Mouse (Mus musculus) ES-Bruce4 (cell line): ENCODE data around the gene Gm17651. TPM values are rescaled to one million over a fixed set of nuclear protein-coding genes. Genes with fewer than 3 reads are reported as not detected.

Experiments
- H3K27ac ChIP-seq: 2 replicates; pipeline ENCODE4 v1.5.1; 2012; ENCODE audit warnings: low read length, inconsistent platforms; ENCODE audit not compliant: insufficient read depth
- H3K27me3 ChIP-seq: 2 replicates; pipeline ENCODE4 v1.6.1; 2012; ENCODE audit warnings: mild to moderate bottlenecking, low read length, inconsistent platforms; ENCODE audit not compliant: control insufficient read depth, poor library complexity, insufficient read depth, severe bottlenecking
- H3K36me3 ChIP-seq: 2 replicates; pipeline ENCODE4 v1.6.1; 2012; ENCODE audit warnings: inconsistent platforms, mild to moderate bottlenecking, low read length, moderate library complexity; ENCODE audit not compliant: control insufficient read depth, poor library complexity, insufficient read depth, severe bottlenecking
- H3K4me1 ChIP-seq: one replicate; pipeline ENCODE4 v1.8.1; 2011; ENCODE audit warnings: low read length; ENCODE audit not compliant: control insufficient read depth, insufficient read depth
- H3K4me3 ChIP-seq: 2 replicates; pipeline ENCODE4 v1.5.1; 2011; ENCODE audit warnings: low read depth, mild to moderate bottlenecking, low read length
- H3K9ac ChIP-seq: 2 replicates; pipeline ENCODE4 v1.6.1; 2012; ENCODE audit warnings: low read depth, mild to moderate bottlenecking, inconsistent platforms; ENCODE audit not compliant: poor library complexity, severe bottlenecking
- H3K9me3 ChIP-seq: replicated peaks from 2 replicates; pipeline ENCODE4 v1.6.1; 2012; ENCODE audit warnings: mild to moderate bottlenecking, low read length, inconsistent platforms; ENCODE audit not compliant: control insufficient read depth, poor library complexity, insufficient read depth, severe bottlenecking
- CTCF ChIP-seq: IDR thresholded peaks from one replicate; pipeline ENCODE4 v1.8.1; 2011; ENCODE audit warnings: low read depth, low read length
- EP300 ChIP-seq: IDR thresholded peaks from 2 replicates; pipeline ENCODE4 v1.6.1; 2011; ENCODE audit warnings: low read depth, low read length; ENCODE audit not compliant: insufficient read depth
- POLR2A ChIP-seq: IDR thresholded peaks from one replicate; pipeline ENCODE4 v1.8.1; 2011; ENCODE audit warnings: low read length; ENCODE audit not compliant: insufficient read depth
- polyA plus RNA-seq: library from polyadenylated mRNA; stranded (reverse); fragments of >200 nt; gene quantifications from 2 replicates; pipeline ENCODE4 v1.2.4, GENCODE M21; 2011; ENCODE audit warnings: low read depth; ENCODE audit not compliant: missing spikeins, insufficient read depth, insufficient read length

Gene Gm17651
- polyA plus RNA-seq, 1 experiment = not detected

DNA sequence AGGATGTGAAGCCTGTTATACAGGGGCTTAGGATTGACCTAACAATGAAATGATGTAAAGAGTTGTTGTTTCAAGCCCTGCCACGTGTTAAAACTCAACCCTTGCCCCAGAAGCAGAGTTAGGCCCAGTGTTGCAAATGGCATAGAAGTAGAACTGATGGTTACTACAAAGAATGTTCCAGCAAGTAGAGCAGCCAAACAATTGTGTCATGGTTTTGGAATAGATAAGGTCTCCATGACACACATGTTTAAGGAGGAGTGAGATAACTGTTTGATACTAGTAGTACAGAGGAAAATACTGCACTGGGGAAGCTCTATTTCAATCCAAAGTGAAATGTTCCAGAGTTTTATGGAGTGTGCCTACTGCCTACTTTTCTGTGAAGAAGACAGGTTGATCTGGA, 26.0 kb downstream of the Gm17651 start:
- H3K36me3 ChIP-seq = no peaks in the 10 kb centered on the region
- H3K27ac ChIP-seq = no peak overlapping the region
- H3K4me3 ChIP-seq = no peak overlapping the region
- H3K27me3 ChIP-seq = no peaks in the 10 kb centered on the region
- H3K9me3 ChIP-seq = no peaks in the 10 kb centered on the region
- H3K9ac ChIP-seq = no peak overlapping the region
- no peak for TF ChIP-seq CTCF
- no peak for TF ChIP-seq EP300
- no peak for TF ChIP-seq POLR2A
- H3K4me1 ChIP-seq = no peaks in the 10 kb centered on the region

DNA sequence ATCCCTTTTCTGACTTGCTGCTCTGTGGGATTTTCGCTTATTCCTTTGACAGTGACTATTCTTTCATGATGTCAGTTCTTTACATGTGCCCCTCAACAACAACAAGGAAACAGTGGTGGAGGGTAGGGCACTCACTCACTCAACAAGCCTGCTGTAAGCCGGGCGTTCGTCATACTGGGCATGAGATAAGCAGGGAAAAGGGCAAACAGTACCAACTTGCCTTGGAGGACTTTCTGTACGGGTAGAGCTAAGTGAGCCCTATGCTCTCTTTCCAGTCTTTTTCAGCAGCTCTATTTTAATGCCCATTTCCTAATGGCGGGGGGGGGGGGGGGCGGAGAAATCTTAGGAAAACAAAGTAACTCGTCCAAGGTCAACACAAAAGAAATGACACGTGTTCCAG, 32.5 kb downstream of the Gm17651 start:
- Histone ChIP-seq H3K4me3 (no peak overlapping the region), H3K36me3 (no peaks in the 10 kb centered on the region), H3K27ac (no peak overlapping the region), H3K9me3 (no peaks in the 10 kb centered on the region), H3K27me3 (no peaks in the 10 kb centered on the region), H3K9ac (no peak overlapping the region), H3K4me1 (no peaks in the 10 kb centered on the region)
- TF ChIP-seq EP300 (no peak), CTCF (no peak), POLR2A (no peak)

DNA sequence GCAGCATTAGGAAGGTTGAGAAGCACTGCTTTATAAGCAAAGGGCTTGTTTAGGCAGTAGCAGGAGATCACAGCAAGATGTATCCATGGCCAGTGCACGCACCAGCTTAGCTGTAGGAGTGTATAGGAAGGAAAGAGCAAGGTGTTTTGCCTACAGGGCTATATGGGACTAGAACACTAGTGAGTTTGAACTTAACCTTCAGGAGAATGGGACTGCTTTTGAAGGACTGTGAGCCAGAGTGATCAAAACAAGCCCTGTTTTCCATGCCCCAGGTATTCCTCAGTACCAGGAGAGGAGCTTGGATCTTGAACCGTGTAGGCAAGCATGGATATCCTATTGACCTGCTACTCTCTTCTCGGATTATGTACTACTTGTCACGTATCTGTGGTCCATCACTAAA, 33.1 kb downstream of the Gm17651 start:
- no peaks in the 10 kb centered on the region for H3K4me1 ChIP-seq
- no peaks in the 10 kb centered on the region for H3K36me3 ChIP-seq
- H3K9ac ChIP-seq = no peak overlapping the region
- no peaks in the 10 kb centered on the region for H3K27me3 ChIP-seq
- H3K9me3 ChIP-seq = no peaks in the 10 kb centered on the region
- no peak overlapping the region for H3K4me3 ChIP-seq
- H3K27ac ChIP-seq = no peak overlapping the region
- TF ChIP-seq POLR2A (no peak), EP300 (no peak), CTCF (no peak)

DNA sequence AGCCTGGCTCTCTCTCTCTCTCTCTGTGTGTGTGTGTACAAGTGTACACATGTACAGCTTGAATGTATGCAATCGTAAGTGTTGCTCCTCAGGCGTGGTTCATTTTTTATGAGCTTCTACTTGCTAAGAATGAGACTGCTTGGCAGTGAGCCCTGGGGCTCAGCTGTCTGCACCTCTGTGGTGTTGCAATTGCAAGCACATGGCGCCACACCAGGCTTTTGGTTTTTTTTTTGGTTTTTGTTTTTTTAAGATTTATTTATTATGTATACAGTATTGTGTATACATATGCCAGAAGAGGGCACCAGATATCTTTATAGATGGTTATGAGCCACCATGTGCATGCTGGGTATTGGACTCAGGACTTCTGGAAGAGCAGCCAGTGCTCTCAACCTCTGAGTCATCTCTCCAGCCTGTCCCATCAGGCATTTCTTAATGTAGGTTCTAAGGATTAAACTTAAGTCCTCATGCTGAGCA, 40.2 kb downstream of the Gm17651 start:
- TF ChIP-seq EP300 (no peak), POLR2A (no peak), CTCF (no peak)
- H3K4me3 ChIP-seq = no peak overlapping the region
- no peak overlapping the region for H3K9ac ChIP-seq
- H3K27ac ChIP-seq = no peak overlapping the region
- no peaks in the 10 kb centered on the region for H3K4me1 ChIP-seq
- H3K9me3 ChIP-seq = no peaks in the 10 kb centered on the region
- H3K27me3 ChIP-seq = no peaks in the 10 kb centered on the region
- no peaks in the 10 kb centered on the region for H3K36me3 ChIP-seq

DNA sequence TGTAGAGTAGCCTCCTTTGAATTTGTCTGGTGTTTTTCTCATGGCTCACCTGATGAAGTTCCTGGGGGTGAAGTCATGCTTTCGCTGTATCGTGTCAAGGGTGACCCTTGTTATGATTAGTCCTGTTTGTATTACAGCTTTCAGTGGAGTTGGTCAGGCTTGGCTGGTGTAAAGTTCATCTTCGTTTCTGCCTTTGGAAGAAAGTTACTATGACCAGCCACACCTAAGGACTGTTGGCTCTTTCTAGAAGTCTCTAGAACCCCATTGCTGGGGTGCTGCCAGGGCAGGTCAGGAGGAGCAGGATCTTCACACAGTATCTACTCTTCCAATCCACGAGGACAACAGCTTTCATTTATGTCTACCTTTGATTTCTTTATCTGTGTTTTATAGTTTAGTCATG, 41.0 kb downstream of the Gm17651 start:
- Histone ChIP-seq H3K4me1 (no peaks in the 10 kb centered on the region), H3K27me3 (no peaks in the 10 kb centered on the region), H3K9me3 (no peaks in the 10 kb centered on the region), H3K27ac (no peak overlapping the region), H3K4me3 (no peak overlapping the region), H3K9ac (no peak overlapping the region), H3K36me3 (no peaks in the 10 kb centered on the region)
- TF ChIP-seq POLR2A = no peak
- TF ChIP-seq CTCF = no peak
- TF ChIP-seq EP300 = no peak

DNA sequence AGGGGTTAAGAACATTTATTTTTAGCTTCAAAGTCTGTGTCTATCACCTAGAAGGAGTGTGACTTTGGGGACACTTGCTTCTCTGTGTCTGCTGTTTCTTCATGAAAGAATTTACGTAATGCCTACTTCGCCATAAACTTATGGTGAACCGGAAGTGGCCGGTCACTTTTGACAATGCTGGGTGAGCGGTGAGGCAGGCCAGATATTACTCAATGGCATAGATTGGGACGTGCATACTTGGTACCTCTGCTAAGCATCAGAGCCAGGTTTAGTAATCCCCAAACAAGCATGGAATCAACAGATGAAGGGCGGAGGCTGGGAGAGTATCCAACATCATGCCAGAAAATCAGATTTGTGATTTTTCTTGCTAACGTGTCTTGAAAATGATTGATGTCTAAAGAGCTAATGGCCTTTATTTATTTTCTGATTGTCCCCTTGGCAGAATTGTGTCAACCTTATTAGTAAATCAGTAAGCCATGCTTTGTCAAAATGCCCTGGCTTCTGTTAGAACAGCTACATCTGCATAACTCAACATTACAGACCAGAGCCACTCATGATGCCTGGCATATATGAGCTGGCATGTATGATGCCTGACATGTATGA, 43.1 kb downstream of the Gm17651 start:
- TF ChIP-seq POLR2A (no peak), EP300 (no peak), CTCF (no peak)
- H3K9ac ChIP-seq = no peak overlapping the region
- no peak overlapping the region for H3K4me3 ChIP-seq
- H3K36me3 ChIP-seq = no peaks in the 10 kb centered on the region
- H3K9me3 ChIP-seq = no peaks in the 10 kb centered on the region
- no peaks in the 10 kb centered on the region for H3K27me3 ChIP-seq
- no peak overlapping the region for H3K27ac ChIP-seq
- H3K4me1 ChIP-seq = no peaks in the 10 kb centered on the region
